Mouse (Mus musculus) heart, embryonic 16.5 days (tissue): ENCODE results near the gene Maml3. TPM values are rescaled to one million over a fixed set of nuclear protein-coding genes. Genes with fewer than 3 reads are reported as not detected.
A peak's percentile ranks its signal among the peaks of the same experiment; 100 is the strongest.

Source experiments
- ATAC-seq: fragments of 200-750 bp; cut with Nextera tagmentation; replicated peaks from 2 replicates; pipeline ENCODE4 v1.8.0; 2017; ENCODE audit warnings: moderate number of reproducible peaks; ENCODE audit not compliant: insufficient read depth, low FRiP score; ENCODE audit errors: extremely low read depth
- H3K27ac ChIP-seq: fragments of 300-500 bp; sonication (generic); 2 replicates; pipeline ENCODE4 v1.5.1; 2014; ENCODE audit warnings: mild to moderate bottlenecking, low read length, control low read depth, moderate library complexity
- H3K27me3 ChIP-seq: fragments of 300-500 bp; sonication (generic); 2 replicates; pipeline ENCODE4 v1.6.1; 2014; ENCODE audit warnings: low read length, mixed read lengths; ENCODE audit not compliant: control insufficient read depth, insufficient read depth
- H3K36me3 ChIP-seq: fragments of 300-500 bp; sonication (generic); 2 replicates; pipeline ENCODE4 v1.6.1; 2014; ENCODE audit not compliant: control insufficient read depth, insufficient read depth
- H3K4me1 ChIP-seq: fragments of 300-500 bp; sonication (generic); 2 replicates; pipeline ENCODE4 v1.6.1; 2014; ENCODE audit warnings: low read length, mixed read lengths; ENCODE audit not compliant: control insufficient read depth, insufficient read depth
- H3K4me2 ChIP-seq: fragments of 300-500 bp; sonication (generic); 2 replicates; pipeline ENCODE4 v1.6.1; 2014; ENCODE audit warnings: low read depth, mild to moderate bottlenecking, control low read depth, low read length
- H3K4me3 ChIP-seq: fragments of 300-500 bp; sonication (generic); 2 replicates; pipeline ENCODE4 v1.5.1; 2014; ENCODE audit warnings: mild to moderate bottlenecking, control low read depth, low read length
- H3K9ac ChIP-seq: fragments of 300-500 bp; sonication (generic); 2 replicates; pipeline ENCODE4 v1.6.1; 2014; ENCODE audit warnings: low read length, control low read depth
- H3K9me3 ChIP-seq: fragments of 300-500 bp; sonication (generic); replicated peaks from 2 replicates; pipeline ENCODE4 v1.6.1; 2016; ENCODE audit warnings: low read length; ENCODE audit not compliant: control insufficient read depth
- WGBS: fragments of 180-500 bp; shearing (Covaris S2); extraction: QIAGEN DNeasy Blood & Tissue Kit; methylation state at CpG from one replicate; pipeline ENCODE4 v1.1.7; 2014; 5-methylcytosine and 5-hydroxymethylcytosine counted together
- polyA plus RNA-seq: library from polyadenylated mRNA; unstranded; fragments of >200 nt; fragmentation: Nextera tagmentation; extraction: Ambion mirVana; gene quantifications from 2 replicates; pipeline ENCODE4 v1.2.1, GENCODE M21; 2015

Gene Maml3
- polyA plus RNA-seq, 1 experiment from 2014 or later = 2.6 TPM

DNA sequence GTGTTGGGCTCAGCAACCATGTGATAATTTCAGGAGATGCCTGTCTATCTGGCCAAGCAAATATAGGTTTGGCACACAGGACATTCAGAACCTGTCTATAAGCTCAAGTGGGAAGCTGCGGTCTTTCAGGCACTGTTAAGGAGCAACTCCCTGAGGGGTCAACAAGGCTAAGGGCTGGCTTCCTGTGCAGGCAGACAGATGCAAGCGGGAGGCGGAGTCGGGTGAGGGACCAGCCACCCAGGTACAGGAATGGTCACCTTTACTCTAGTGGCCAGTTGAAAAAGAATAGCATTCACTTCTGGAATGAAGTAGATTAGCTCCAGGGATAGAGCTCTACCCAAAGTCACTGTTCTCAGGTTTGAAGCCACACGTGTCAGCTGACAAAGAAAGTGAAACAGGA lies 348.6 kb downstream of the Maml3 start:
- no peak overlapping the region for H3K27ac ChIP-seq
- H3K4me2 ChIP-seq = no peak overlapping the region
- ATAC-seq = no peak
- H3K27me3 ChIP-seq = no peaks in the 10 kb centered on the region
- peaks cover 16% of the 10 kb centered on the region for H3K4me1 ChIP-seq
- WGBS = 59% methylated on average over 5 of the region's 5 CpGs
- H3K4me3 ChIP-seq = no peak overlapping the region
- no peak overlapping the region for H3K9ac ChIP-seq
- 0 out of 2 replicates have a peak, but pooled peaks cover 2% of the 10 kb centered on the region for H3K9me3 ChIP-seq
- no peaks in the 10 kb centered on the region for H3K36me3 ChIP-seq

DNA sequence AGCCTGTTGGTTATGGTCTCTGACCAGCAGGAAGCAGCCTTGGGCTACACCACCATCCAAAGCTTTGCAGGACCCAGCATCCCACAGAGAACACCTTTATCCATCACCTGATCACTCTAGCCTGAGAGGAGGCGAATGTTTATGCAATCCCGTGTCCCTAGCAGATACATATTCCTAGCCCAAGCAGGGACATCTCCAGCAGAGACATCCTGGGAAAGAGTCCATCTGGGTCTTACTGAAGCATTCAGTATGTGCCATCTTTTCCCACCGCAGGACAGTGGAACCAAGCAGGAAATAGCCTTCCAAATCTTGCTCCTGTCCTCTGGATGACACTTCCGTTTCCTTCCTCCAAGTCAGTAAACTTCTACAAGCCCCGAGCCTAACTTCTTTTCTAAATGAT lies 351.6 kb downstream of the Maml3 start:
- Histone ChIP-seq H3K27me3 (no peaks in the 10 kb centered on the region), H3K36me3 (no peaks in the 10 kb centered on the region), H3K4me3 (no peak overlapping the region), H3K4me2 (no peak overlapping the region), H3K4me1 (peaks cover 46% of the 10 kb centered on the region), H3K9ac (no peak overlapping the region), H3K27ac (no peak overlapping the region), H3K9me3 (0 out of 2 replicates have a peak, but pooled peaks cover 2% of the 10 kb centered on the region)
- WGBS = 68% methylated on average over 5 of the region's 5 CpGs
- no peak for ATAC-seq

- peaks cover 46% of the 10 kb centered on the region for H3K4me1 ChIP-seq
- H3K4me2 ChIP-seq = no peak overlapping the region
- H3K9ac ChIP-seq = no peak overlapping the region
- WGBS = 80% methylated on average over 12 of the region's 12 CpGs
- no peak for ATAC-seq
- H3K27me3 ChIP-seq = no peaks in the 10 kb centered on the region
- H3K27ac ChIP-seq = peak overlapping the region; percentile 95
- no peaks in the 10 kb centered on the region for H3K36me3 ChIP-seq
- no peak overlapping the region for H3K4me3 ChIP-seq
- H3K9me3 ChIP-seq = no peaks in the 10 kb centered on the region
Measured at GRCm38 (mm10) chr3:51751440-51751839, 353.4 kb downstream of the Maml3 start.

DNA sequence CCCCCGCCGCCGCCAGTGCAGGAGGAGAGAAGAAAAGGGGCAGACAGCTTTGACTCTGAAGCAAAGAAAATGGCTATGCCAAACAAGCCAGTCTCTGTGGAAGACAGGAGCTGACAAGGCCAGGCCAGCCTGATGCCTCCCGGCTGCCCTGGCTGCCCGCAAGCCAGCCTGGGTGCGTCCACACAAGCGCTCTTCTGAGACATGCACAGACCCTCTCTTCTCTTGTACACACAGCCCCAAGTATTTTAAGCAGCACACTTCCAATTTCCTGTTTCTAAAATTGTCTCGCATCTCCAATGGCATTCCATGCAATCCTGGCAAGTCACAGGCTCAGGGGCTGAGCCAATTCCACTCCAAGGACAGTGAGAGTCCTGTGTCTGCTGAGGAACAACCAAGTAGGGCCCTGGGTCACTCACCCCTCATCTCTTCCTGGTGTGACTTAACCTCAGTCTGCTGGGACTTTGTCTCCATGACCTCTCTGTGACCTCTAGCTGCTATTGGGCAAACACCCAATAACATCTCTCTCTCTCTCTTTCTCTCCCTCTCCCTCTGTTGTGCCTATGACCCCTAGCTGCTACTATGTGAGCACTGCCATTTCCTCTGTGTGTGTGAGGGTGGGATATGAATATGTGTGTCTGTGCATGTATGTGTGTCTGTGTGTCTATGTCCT lies 354.9 kb downstream of the Maml3 start:
- Histone ChIP-seq H3K4me2 (peak overlapping the region; percentile 45), H3K9ac (peak overlapping the region; percentile 61)

GRCm38 (mm10) chr3:51749421-51749811 lies 355.5 kb downstream of the Maml3 start:
- Histone ChIP-seq H3K36me3 (no peaks in the 10 kb centered on the region), H3K27ac (peak overlapping the region; percentile 95), H3K9ac (peak overlapping the region; percentile 61), H3K4me3 (no peak overlapping the region), H3K27me3 (no peaks in the 10 kb centered on the region), H3K4me2 (peak overlapping the region; percentile 45), H3K4me1 (peaks cover 38% of the 10 kb centered on the region), H3K9me3 (no peaks in the 10 kb centered on the region)
- ATAC-seq = no peak
- WGBS = 28% methylated on average over 7 of the region's 7 CpGs

More for the DNA sequence above, 354.9 kb downstream of the Maml3 start:
- H3K36me3 ChIP-seq = no peaks in the 10 kb centered on the region
- H3K4me3 ChIP-seq = no peak overlapping the region
- H3K4me1 ChIP-seq = peaks cover 34% of the 10 kb centered on the region
- peak overlapping the region; percentile 95 for H3K27ac ChIP-seq
- H3K9me3 ChIP-seq = no peaks in the 10 kb centered on the region
- WGBS = 22% methylated on average over 8 of the region's 8 CpGs
- H3K27me3 ChIP-seq = no peaks in the 10 kb centered on the region
- ATAC-seq = peak; percentile 86

DNA sequence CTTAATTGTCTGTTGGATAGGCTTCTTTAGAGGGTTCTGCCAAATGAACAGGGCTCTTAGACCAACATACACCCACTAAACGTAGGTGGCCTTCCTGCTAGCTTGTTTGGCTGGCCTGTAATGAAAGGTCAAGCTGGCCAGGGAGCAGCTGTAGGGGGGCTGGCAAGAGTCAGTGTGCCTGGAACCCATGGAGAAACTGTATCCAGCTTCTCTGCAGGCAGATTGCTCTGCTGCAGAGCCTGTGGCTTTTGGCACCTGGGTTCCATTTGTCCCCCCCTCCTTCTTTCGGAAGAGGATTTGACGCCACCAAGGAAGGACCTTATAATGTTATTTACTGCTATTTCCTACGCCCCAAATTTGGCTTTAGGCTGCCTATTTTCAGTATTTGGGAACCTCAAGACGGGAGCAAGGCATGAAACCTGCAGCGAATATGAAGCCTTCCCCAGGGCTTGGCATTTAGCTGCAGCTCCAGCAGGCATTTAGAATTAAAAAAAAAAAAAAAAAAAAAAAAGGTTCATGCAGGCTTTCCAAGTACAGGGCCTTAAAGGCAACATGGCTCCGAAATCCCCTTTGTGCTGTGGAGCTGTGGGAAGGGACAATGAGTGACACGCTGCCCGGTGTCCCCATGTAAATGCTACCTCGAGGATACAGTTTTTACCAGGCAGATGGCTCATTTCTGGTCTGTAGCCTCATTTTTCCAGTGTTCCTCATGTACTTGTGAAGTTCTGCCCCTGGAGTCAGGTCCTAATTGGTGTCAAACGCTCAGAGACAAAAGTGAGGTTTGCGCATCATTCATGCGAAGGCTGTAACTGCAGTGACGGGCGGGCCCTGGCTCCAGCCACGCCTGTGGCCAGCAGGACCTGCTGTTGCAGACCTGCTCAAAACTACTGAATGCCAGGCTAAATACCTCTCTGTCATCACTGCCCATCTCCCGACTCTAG lies 356.2 kb downstream of the Maml3 start:
- H3K4me3 ChIP-seq = no peak overlapping the region
- H3K27me3 ChIP-seq = no peaks in the 10 kb centered on the region
- ATAC-seq = no peak
- WGBS = 75% methylated on average over 17 of the region's 17 CpGs
- no peaks in the 10 kb centered on the region for H3K36me3 ChIP-seq
- peaks cover 40% of the 10 kb centered on the region for H3K4me1 ChIP-seq
- peak overlapping the region; percentile 95 for H3K27ac ChIP-seq
- no peaks in the 10 kb centered on the region for H3K9me3 ChIP-seq
- H3K4me2 ChIP-seq = no peak overlapping the region
- H3K9ac ChIP-seq = peak overlapping the region; percentile 61

DNA sequence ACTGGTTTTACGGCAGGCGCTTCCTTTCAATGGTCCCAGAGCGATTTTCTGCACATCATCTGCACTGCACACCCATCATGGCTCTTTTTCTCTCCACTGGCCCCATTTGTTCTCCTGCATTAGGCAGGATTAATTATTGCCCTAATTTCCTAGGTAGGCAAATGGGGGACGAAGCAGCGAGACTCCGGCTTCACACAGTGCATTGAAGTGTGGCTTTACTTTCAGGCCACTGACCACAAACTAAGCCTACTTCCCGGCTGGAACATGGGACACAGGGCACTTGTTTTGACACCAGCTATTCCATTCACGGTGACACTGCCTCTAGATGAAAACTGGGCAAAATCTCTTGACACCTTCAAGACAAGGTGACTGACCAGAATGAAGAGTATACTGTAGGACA lies 358.1 kb downstream of the Maml3 start:
- WGBS = 91% methylated on average over 8 of the region's 8 CpGs
- H3K9me3 ChIP-seq = no peaks in the 10 kb centered on the region
- no peak for ATAC-seq
- H3K9ac ChIP-seq = no peak overlapping the region
- H3K4me3 ChIP-seq = no peak overlapping the region
- no peak overlapping the region for H3K4me2 ChIP-seq
- H3K4me1 ChIP-seq = peaks cover 43% of the 10 kb centered on the region
- no peak overlapping the region for H3K27ac ChIP-seq
- H3K27me3 ChIP-seq = no peaks in the 10 kb centered on the region
- no peaks in the 10 kb centered on the region for H3K36me3 ChIP-seq

DNA sequence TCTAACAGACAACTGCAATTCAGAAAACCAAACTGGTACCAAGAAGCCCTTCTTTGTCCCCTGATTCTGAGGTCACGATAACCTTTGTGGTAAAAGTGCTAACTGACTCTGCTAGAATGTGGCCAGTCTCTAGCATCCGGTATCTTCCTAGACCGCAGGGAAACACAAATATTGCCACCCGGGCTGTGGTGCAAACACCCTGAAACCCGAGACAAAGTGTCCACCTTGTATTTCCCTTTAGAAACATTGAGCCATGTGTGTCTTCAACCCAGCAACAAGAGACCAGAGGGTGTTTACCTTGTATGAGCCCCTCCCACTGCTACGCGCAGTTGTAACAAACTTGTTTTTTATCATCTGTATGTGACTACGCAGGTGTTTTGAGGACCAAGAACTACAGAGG lies 359.7 kb downstream of the Maml3 start:
- ATAC-seq = no peak
- Histone ChIP-seq H3K27ac (peak overlapping the region; percentile 54; the same call in 1 of the 2 replicates), H3K9ac (no peak overlapping the region), H3K9me3 (no peaks in the 10 kb centered on the region), H3K36me3 (no peaks in the 10 kb centered on the region), H3K4me2 (no peak overlapping the region), H3K4me3 (no peak overlapping the region), H3K4me1 (peaks cover 34% of the 10 kb centered on the region), H3K27me3 (no peaks in the 10 kb centered on the region)
- 71% methylated on average over 8 of the region's 8 CpGs for WGBS

DNA sequence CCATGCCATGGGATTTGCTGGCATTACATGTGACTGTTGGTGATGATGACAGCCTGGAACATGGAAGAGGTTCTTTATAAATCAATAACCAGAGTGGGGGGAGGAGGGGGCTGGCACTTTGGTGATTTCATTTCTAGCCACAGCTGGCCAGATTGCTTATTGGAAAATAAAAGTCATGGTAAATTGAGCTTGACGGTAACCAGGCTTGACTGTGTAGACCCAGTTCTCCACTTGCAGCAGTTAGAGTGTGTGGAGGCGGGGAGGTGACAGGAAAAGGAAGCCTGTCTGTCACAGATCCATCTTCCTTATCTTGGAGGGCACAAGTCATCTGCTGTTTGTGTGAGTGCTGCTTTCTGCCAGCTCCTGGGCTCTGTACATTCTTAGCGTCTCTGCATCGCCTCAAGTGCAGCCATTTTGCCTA lies 360.5 kb downstream of the Maml3 start:
- H3K4me3 ChIP-seq = no peak overlapping the region
- ATAC-seq = peak; percentile 52; the same call in 1 of the 2 replicates
- no peaks in the 10 kb centered on the region for H3K36me3 ChIP-seq
- peaks cover 30% of the 10 kb centered on the region for H3K4me1 ChIP-seq
- no peaks in the 10 kb centered on the region for H3K27me3 ChIP-seq
- H3K4me2 ChIP-seq = no peak overlapping the region; the same call in 1 of the 2 replicates
- H3K27ac ChIP-seq = peak overlapping the region; percentile 54; the same call in 1 of the 2 replicates
- H3K9ac ChIP-seq = peak overlapping the region; percentile 9; the same call in 1 of the 2 replicates
- H3K9me3 ChIP-seq = no peaks in the 10 kb centered on the region
- 31% methylated on average over 4 of the region's 4 CpGs for WGBS
